Mouse (Mus musculus) mouse embryonic stem cell (cell line): ENCODE measurements around the gene Hmox1.

Source experiments
- in situ Hi-C, 2 experiments: fragments of 300-500 bp; cut with MboI; formaldehyde crosslinking; loops; 1 replicate in 1 of 2; 3 replicates in 1 of 2; pipeline ENCODE4 v1.14.3; 2019 to 2020; ENCODE audit warnings: low sequenced_read_pairs in 2 of 2, low pct_unique_long_range_greater_than_20kb in 1 of 2, mixed read lengths in 1 of 2; ENCODE audit not compliant: unreplicated experiment in 1 of 2

Hmox1 gene

GRCm38 (mm10) chr8:75135756-75136155 lies 42.3 kb downstream of the Hmox1 start:
- in situ Hi-C loops: no loop called here

GRCm38 (mm10) chr8:75136256-75136655 lies 42.8 kb downstream of the Hmox1 start:
- in situ Hi-C loops: no loop called here

GRCm38 (mm10) chr8:75137536-75137935 lies 44.1 kb downstream of the Hmox1 start:
- in situ Hi-C loops: no loop called here
